Mouse (Mus musculus) midbrain, embryonic 11.5 days (tissue): ENCODE data around the gene Arpp19. TPM values are rescaled to one million over a fixed set of nuclear protein-coding genes. Genes with fewer than 3 reads are reported as not detected.

Source experiments
- ATAC-seq: fragments of 200-750 bp; cut with Nextera tagmentation; 2 replicates; pipeline ENCODE4 v1.8.0; 2017; ENCODE audit warnings: moderate TSS enrichment, moderate library complexity; ENCODE audit not compliant: low FRiP score
- DNase-seq: peaks from one replicate; pipeline ENCODE4 v3.0.0; 2015; ENCODE audit warnings: low spot score; ENCODE audit errors: missing footprints
- H3K27ac ChIP-seq: fragments of 300-500 bp; sonication (generic); 2 replicates; pipeline ENCODE4 v1.5.1; 2014; ENCODE audit warnings: low read depth, low read length
- H3K27me3 ChIP-seq: fragments of 300-500 bp; sonication (generic); 2 replicates; pipeline ENCODE4 v1.6.1; 2014; ENCODE audit warnings: mild to moderate bottlenecking, low read length, moderate library complexity, mixed read lengths; ENCODE audit not compliant: control insufficient read depth, insufficient read depth
- H3K36me3 ChIP-seq: fragments of 300-500 bp; sonication (generic); 2 replicates; pipeline ENCODE4 v1.6.1; 2014; ENCODE audit warnings: mild to moderate bottlenecking, low read length, moderate library complexity, mixed read lengths; ENCODE audit not compliant: control insufficient read depth, insufficient read depth
- H3K4me1 ChIP-seq: fragments of 300-500 bp; sonication (generic); 2 replicates; pipeline ENCODE4 v1.6.1; 2014; ENCODE audit warnings: low read length; ENCODE audit not compliant: control insufficient read depth, insufficient read depth
- H3K4me2 ChIP-seq: fragments of 300-500 bp; sonication (generic); 2 replicates; pipeline ENCODE4 v1.6.1; 2014; ENCODE audit warnings: mild to moderate bottlenecking, moderate library complexity
- H3K4me3 ChIP-seq: fragments of 300-500 bp; sonication (generic); 2 replicates; pipeline ENCODE4 v1.5.1; 2014; ENCODE audit warnings: low read depth, low read length
- H3K9ac ChIP-seq: fragments of 300-500 bp; sonication (generic); 2 replicates; pipeline ENCODE4 v1.6.1; 2014; ENCODE audit warnings: low read length
- H3K9me3 ChIP-seq: fragments of 300-500 bp; sonication (generic); 2 replicates; pipeline ENCODE4 v1.6.1; 2016; ENCODE audit warnings: low read length; ENCODE audit not compliant: control insufficient read depth
- WGBS: fragments of 180-500 bp; shearing (Covaris S2); extraction: QIAGEN DNeasy Blood & Tissue Kit; methylation state at CpG from one replicate; pipeline ENCODE4 v1.1.7; 2014; 5-methylcytosine and 5-hydroxymethylcytosine counted together
- polyA plus RNA-seq: library from polyadenylated mRNA; unstranded; fragments of >200 nt; fragmentation: Nextera tagmentation; extraction: Ambion mirVana; gene quantifications from 2 replicates; pipeline ENCODE4 v1.2.1, GENCODE M21; 2014

Arpp19 gene
- polyA plus RNA-seq, 1 experiment from 2014 or later, result 353 TPM

DNA sequence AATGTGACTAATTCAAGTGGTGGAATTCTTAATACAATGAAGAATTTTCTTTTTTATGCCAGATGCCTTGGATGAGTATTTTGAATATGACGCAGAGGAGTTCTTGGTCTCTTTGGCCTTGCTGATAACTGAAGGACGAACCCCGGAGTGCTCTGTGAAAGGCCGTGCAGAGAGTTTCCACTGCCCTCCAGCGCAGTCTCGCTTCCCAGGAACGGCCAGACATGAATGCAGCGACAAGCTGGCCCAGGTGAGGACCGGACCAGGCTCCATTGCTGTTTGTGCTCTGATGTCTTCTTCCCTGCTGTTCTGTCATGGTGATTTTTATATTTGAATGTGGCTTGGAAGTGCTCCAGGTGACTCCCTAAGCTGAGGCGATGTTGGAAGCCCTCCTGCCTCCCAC is 33.2 kb upstream of the Arpp19 start:
- no peaks in the 10 kb centered on the region for H3K9me3 ChIP-seq
- no peak overlapping the region for H3K9ac ChIP-seq
- no peak for DNase-seq
- H3K4me3 ChIP-seq, result no peak overlapping the region
- no peaks in the 10 kb centered on the region for H3K4me1 ChIP-seq
- H3K36me3 ChIP-seq, result no peaks in the 10 kb centered on the region
- 96% methylated on average over 10 of the region's 10 CpGs for WGBS
- ATAC-seq, result no peak
- H3K27ac ChIP-seq, result no peak overlapping the region
- no peak overlapping the region for H3K4me2 ChIP-seq
- H3K27me3 ChIP-seq, result no peaks in the 10 kb centered on the region

- Histone ChIP-seq H3K36me3 (no peaks in the 10 kb centered on the region), H3K9me3 (no peaks in the 10 kb centered on the region), H3K4me2 (no peak overlapping the region), H3K27me3 (no peaks in the 10 kb centered on the region), H3K27ac (no peak overlapping the region), H3K4me1 (no peaks in the 10 kb centered on the region), H3K4me3 (no peak overlapping the region), H3K9ac (no peak overlapping the region)
- DNase-seq, result no peak
- ATAC-seq, result no peak
- 93% methylated on average over 2 of the region's 2 CpGs for WGBS
These were observed 20.8 kb upstream of the Arpp19 start for GRCm38 (mm10) chr9:75016591-75016990.

DNA sequence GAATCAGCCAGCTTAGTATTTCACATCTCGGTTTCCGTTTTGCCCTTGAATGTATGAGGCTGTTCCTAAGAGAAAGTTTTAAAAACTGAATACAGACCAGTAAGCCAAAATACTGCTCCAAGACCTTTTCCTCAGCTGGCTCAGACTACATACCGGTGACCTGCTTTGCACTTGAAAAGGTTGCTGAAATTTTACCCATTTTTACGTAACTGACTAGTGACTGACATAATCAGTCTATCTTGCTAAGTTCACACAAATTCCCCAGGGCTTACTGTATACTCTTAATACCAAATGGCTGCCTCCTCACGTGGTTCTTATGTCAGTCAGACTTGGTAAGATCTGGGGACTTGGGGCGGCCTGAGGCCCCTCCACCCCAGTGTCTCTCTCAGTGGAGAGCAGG is 18.2 kb upstream of the Arpp19 start:
- no peak for ATAC-seq
- Histone ChIP-seq H3K4me2 (no peak overlapping the region), H3K4me3 (no peak overlapping the region), H3K36me3 (no peaks in the 10 kb centered on the region), H3K27me3 (no peaks in the 10 kb centered on the region), H3K27ac (no peak overlapping the region), H3K4me1 (no peaks in the 10 kb centered on the region), H3K9ac (no peak overlapping the region), H3K9me3 (no peaks in the 10 kb centered on the region)
- WGBS, result 90% methylated on average over 6 of the region's 6 CpGs
- DNase-seq, result no peak

DNA sequence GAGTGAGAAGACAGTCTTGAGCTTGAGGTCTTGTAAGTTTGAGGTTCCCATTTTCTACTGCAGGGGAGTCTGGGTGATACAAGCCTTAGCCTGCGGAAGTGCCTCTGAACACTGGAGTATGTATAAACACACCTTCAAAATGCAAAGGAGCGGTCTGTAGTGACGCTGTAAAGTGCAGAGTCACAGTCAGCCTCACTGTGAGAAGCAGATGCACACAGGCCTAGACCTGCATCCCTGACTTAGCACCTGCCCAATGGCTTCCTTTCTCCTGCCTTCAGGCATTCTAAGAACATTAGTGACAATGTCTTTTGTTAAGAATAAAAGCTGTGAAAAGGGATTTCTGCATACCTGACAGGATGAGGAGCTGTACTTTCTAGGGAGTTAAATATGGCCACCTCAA is 17.8 kb upstream of the Arpp19 start:
- Histone ChIP-seq H3K9ac (no peak overlapping the region), H3K27me3 (no peaks in the 10 kb centered on the region), H3K27ac (no peak overlapping the region), H3K36me3 (no peaks in the 10 kb centered on the region), H3K4me2 (no peak overlapping the region), H3K4me3 (no peak overlapping the region), H3K9me3 (no peaks in the 10 kb centered on the region), H3K4me1 (no peaks in the 10 kb centered on the region)
- ATAC-seq (no peak), DNase-seq (no peak)
- 82% methylated on average over 3 of the region's 3 CpGs for WGBS

- Histone ChIP-seq H3K27me3 (no peaks in the 10 kb centered on the region), H3K27ac (no peak overlapping the region), H3K36me3 (no peaks in the 10 kb centered on the region), H3K9ac (no peak overlapping the region), H3K4me1 (no peaks in the 10 kb centered on the region), H3K4me2 (no peak overlapping the region), H3K9me3 (no peaks in the 10 kb centered on the region), H3K4me3 (no peak overlapping the region)
- DNase-seq (no peak), ATAC-seq (no peak)
- WGBS, result 85% methylated on average over 4 of the region's 4 CpGs
These were observed 16.9 kb upstream of the Arpp19 start for GRCm38 (mm10) chr9:75020561-75020960.

DNA sequence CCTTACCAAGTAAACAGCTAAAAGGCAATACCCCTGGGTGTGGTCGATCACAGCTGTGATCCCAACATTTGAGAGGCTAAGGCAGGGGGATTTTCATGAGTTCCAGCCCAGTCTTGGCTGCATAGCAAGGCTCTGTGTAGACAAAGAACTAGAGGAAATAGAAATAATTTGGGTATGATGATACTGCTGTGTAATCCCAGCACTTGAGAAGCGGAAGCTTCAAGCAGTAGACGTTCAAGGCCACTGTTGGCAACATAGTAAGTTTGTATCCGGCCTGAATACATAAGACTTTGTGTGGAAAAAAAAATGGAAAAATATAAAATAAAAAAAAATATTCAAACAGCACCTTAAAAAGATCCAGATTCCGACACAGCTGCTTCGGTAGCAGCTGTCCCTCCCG is 14.9 kb upstream of the Arpp19 start:
- WGBS, result 91% methylated on average over 7 of the region's 7 CpGs
- Histone ChIP-seq H3K9me3 (no peaks in the 10 kb centered on the region), H3K36me3 (no peaks in the 10 kb centered on the region), H3K27me3 (no peaks in the 10 kb centered on the region), H3K9ac (no peak overlapping the region), H3K4me3 (no peak overlapping the region), H3K4me2 (no peak overlapping the region), H3K27ac (no peak overlapping the region), H3K4me1 (no peaks in the 10 kb centered on the region)
- DNase-seq (no peak), ATAC-seq (no peak)

DNA sequence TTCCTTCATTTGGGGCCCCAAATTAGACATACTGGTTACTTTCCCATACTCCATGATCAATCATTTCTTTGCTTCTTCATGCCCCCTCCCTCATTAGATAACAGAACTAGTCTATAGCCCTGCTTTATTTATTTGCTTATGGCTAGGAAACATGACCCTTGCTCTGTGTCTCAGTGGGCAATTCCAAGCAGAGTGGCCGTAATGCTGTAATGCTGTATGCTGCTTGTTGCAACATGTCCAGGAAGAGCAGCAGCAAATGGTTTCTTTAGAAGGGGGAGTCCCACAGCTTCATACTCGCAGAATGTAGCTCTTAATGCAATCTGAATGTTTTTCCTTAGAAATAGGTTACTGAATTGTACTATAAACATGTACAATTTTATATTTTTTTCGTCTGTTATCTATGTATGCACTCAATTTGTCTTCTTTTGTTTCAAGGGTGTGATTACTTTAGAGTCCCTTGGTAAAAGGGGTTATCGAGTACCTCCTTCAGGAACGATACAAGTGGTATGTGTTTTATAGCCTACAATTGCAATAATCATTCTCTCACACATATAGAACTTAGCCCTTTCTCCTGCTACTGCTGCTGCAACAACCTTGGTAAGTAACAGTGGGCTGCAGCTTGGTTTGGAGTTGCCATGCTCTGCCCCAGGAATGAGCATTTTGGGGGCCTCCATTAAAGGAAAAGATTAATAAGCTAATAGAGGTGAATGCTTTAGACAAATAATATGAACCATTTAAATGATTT is 14.1 kb upstream of the Arpp19 start:
- ATAC-seq, result no peak
- WGBS, result 78% methylated on average over 5 of the region's 5 CpGs
- Histone ChIP-seq H3K4me1 (no peaks in the 10 kb centered on the region), H3K4me2 (no peak overlapping the region), H3K36me3 (no peaks in the 10 kb centered on the region), H3K27ac (no peak overlapping the region), H3K9ac (no peak overlapping the region), H3K4me3 (no peak overlapping the region), H3K27me3 (no peaks in the 10 kb centered on the region), H3K9me3 (no peaks in the 10 kb centered on the region)
- DNase-seq, result no peak

GRCm38 (mm10) chr9:75024089-75024488 is 13.3 kb upstream of the Arpp19 start:
- Histone ChIP-seq H3K27ac (no peak overlapping the region), H3K27me3 (no peaks in the 10 kb centered on the region), H3K36me3 (no peaks in the 10 kb centered on the region), H3K9ac (no peak overlapping the region), H3K4me1 (no peaks in the 10 kb centered on the region), H3K4me3 (no peak overlapping the region), H3K9me3 (no peaks in the 10 kb centered on the region), H3K4me2 (no peak overlapping the region)
- 54% methylated on average over 7 of the region's 7 CpGs for WGBS
- ATAC-seq, result peak; percentile 42; the same call in 1 of the 2 replicates
- DNase-seq, result no peak

DNA sequence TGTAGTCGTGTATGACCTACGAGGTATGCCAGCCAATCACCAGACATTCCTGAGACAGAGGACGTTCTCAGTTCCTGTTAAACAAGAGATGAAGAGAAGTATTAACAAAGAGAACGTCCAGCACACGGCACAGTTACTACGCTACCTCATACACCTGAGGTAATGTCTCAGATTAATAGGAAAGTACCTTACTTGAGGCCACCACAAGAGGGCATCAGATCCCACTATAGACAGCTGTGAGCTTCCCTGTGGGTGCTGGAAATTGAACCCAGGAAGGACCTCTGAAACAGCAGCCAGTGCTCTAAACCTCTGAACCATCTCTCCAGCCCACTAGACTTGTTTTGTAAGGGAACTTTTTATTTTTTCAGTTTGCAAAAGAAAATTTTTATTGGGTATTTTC is 11.7 kb upstream of the Arpp19 start:
- 71% methylated on average over 6 of the region's 6 CpGs for WGBS
- H3K9me3 ChIP-seq, result no peaks in the 10 kb centered on the region
- no peaks in the 10 kb centered on the region for H3K36me3 ChIP-seq
- H3K4me3 ChIP-seq, result no peak overlapping the region
- H3K9ac ChIP-seq, result no peak overlapping the region
- DNase-seq (no peak), ATAC-seq (no peak)
- H3K27ac ChIP-seq, result no peak overlapping the region
- no peaks in the 10 kb centered on the region for H3K4me1 ChIP-seq
- H3K4me2 ChIP-seq, result no peak overlapping the region
- no peaks in the 10 kb centered on the region for H3K27me3 ChIP-seq
